Mouse (Mus musculus) midbrain, embryonic 12.5 days (tissue): ENCODE measurements at regions not wholly inside any gene's neighbourhood (a gene's known extent, or its start where the extent isn't known, plus 50 kb on each side); places are given as distances from the start of the nearest gene placed in this dataset.

Source experiments
- ATAC-seq: fragments of 200-750 bp; cut with Nextera tagmentation; 2 replicates; pipeline ENCODE4 v1.8.0; 2017; ENCODE audit warnings: low read depth, moderate TSS enrichment, moderate library complexity; ENCODE audit not compliant: low FRiP score
- H3K27ac ChIP-seq: fragments of 300-500 bp; sonication (generic); replicated peaks from 2 replicates; pipeline ENCODE4 v1.5.1; 2016; ENCODE audit warnings: mild to moderate bottlenecking
- H3K27me3 ChIP-seq: fragments of 300-500 bp; sonication (generic); 2 replicates; pipeline ENCODE4 v1.6.1; 2016; ENCODE audit warnings: mild to moderate bottlenecking
- H3K36me3 ChIP-seq: fragments of 300-500 bp; sonication (generic); 2 replicates; pipeline ENCODE4 v1.6.1; 2016
- H3K4me1 ChIP-seq: fragments of 300-500 bp; sonication (generic); 2 replicates; pipeline ENCODE4 v1.6.1; 2016
- H3K4me2 ChIP-seq: fragments of 300-500 bp; sonication (generic); replicated peaks from 2 replicates; pipeline ENCODE4 v1.6.1; 2016; ENCODE audit warnings: mild to moderate bottlenecking, moderate library complexity
- H3K4me3 ChIP-seq: fragments of 300-500 bp; sonication (generic); 2 replicates; pipeline ENCODE4 v1.5.1; 2016; ENCODE audit warnings: mild to moderate bottlenecking
- H3K9ac ChIP-seq: fragments of 300-500 bp; sonication (generic); replicated peaks from 2 replicates; pipeline ENCODE4 v1.6.1; 2016; ENCODE audit warnings: mild to moderate bottlenecking, moderate library complexity
- H3K9me3 ChIP-seq: fragments of 300-500 bp; sonication (generic); 2 replicates; pipeline ENCODE4 v1.6.1; 2016; ENCODE audit warnings: mild to moderate bottlenecking
- WGBS: fragments of 180-500 bp; shearing (Covaris S2); methylation state at CpG from one replicate; pipeline ENCODE4 v1.1.7; 2016; 5-methylcytosine and 5-hydroxymethylcytosine counted together

GRCm38 (mm10) chr16:15259474-15259873 lies 57.8 kb upstream of the Gm21897 start:
- Histone ChIP-seq H3K9me3 (no peaks in the 10 kb centered on the region), H3K4me3 (no peak overlapping the region), H3K36me3 (no peaks in the 10 kb centered on the region), H3K4me1 (no peaks in the 10 kb centered on the region), H3K27me3 (no peaks in the 10 kb centered on the region), H3K4me2 (no peak overlapping the region), H3K9ac (no peak overlapping the region), H3K27ac (no peak overlapping the region)
- WGBS, result 64% methylated on average over 6 of the region's 6 CpGs
- ATAC-seq, result no peak

GRCm38 (mm10) chr16:15260069-15260468 lies 57.2 kb upstream of the Gm21897 start:
- Histone ChIP-seq H3K4me1 (no peaks in the 10 kb centered on the region), H3K4me2 (no peak overlapping the region), H3K36me3 (no peaks in the 10 kb centered on the region), H3K9me3 (no peaks in the 10 kb centered on the region), H3K4me3 (no peak overlapping the region), H3K27ac (no peak overlapping the region), H3K9ac (no peak overlapping the region), H3K27me3 (no peaks in the 10 kb centered on the region)
- no peak for ATAC-seq
- WGBS, result 92% methylated on average over 4 of the region's 4 CpGs
